ENCODE assay signal across 18 mouse cellular contexts in genomic region chr6:87739898-87740297, GRCm38 (mm10). TPM values are rescaled to one million over a fixed set of nuclear protein-coding genes. Genes with fewer than 3 reads are reported as not detected.
A peak's percentile ranks its signal among the peaks of the same experiment; 100 is the strongest.
DNase-seq lines count a peak whose midpoint lies in the region; ATAC-seq lines count a peak whose summit lies in the region.
"Had no signal": no experiment of that assay in that cellular context is flagged by ENCODE, and none has a peak within 500 bp of the region (broad histone marks: within the 10 kb centered on the region; RNA-seq: fewer than 3 reads in every experiment).

No protein-coding gene starts in this region.

- H3K4me3 ChIP-seq in forebrain, embryonic 10.5 days = no peak overlapping the region
- no peak overlapping the region for H3K4me3 ChIP-seq in forebrain, embryonic 14.5 days (ENCODE audit: low read depth, low read length)
- H3K4me3 ChIP-seq in hindbrain, embryonic 10.5 days = no peak overlapping the region
- H3K4me3 ChIP-seq in hindbrain, embryonic 14.5 days (replicated peaks; ENCODE audit: low read length) = no peak overlapping the region
- H3K4me3 ChIP-seq in liver, embryonic 12.5 days = no peak overlapping the region
- H3K4me3 ChIP-seq: embryonic facial prominence, embryonic 15.5 days; forebrain, embryonic 15.5 days; gastrocnemius, adult 2 months; layer of hippocampus, adult 2 months; neural tube, embryonic 13.5 days had no signal

- WGBS in forebrain, embryonic 10.5 days = 73% methylated on average over 6 of the region's 6 CpGs
- WGBS in forebrain, embryonic 14.5 days = 76% methylated on average over 6 of the region's 6 CpGs
- 54% methylated on average over 6 of the region's 6 CpGs for WGBS in hindbrain, embryonic 10.5 days
- 50% methylated on average over 6 of the region's 6 CpGs for WGBS in hindbrain, embryonic 14.5 days
- 18% methylated on average over 6 of the region's 6 CpGs for WGBS in liver, embryonic 12.5 days (ENCODE audit: insufficient replicate concordance)

- H3K9ac ChIP-seq in forebrain, embryonic 14.5 days (ENCODE audit: low read length) = no peak overlapping the region
- no peak overlapping the region for H3K9ac ChIP-seq in hindbrain, embryonic 14.5 days
- H3K9ac ChIP-seq in liver, embryonic 12.5 days = peak overlapping the region; percentile 10; the same call in 1 of the 2 replicates
- H3K9ac ChIP-seq: embryonic facial prominence, embryonic 15.5 days; forebrain, embryonic 15.5 days; neural tube, embryonic 13.5 days had no signal

- H3K27me3 ChIP-seq in forebrain, embryonic 10.5 days (ENCODE audit: poor library complexity, severe bottlenecking) = peaks cover 44% of the 10 kb centered on the region
- no peaks in the 10 kb centered on the region for H3K27me3 ChIP-seq in forebrain, embryonic 14.5 days (replicated peaks; ENCODE audit: control insufficient read depth, insufficient read depth, low read length)
- peaks cover 60% of the 10 kb centered on the region for H3K27me3 ChIP-seq in hindbrain, embryonic 10.5 days (ENCODE audit: insufficient read depth, poor library complexity, severe bottlenecking)
- no peaks in the 10 kb centered on the region for H3K27me3 ChIP-seq in hindbrain, embryonic 14.5 days (ENCODE audit: control insufficient read depth, insufficient read depth, low read length)
- H3K27me3 ChIP-seq in liver, embryonic 12.5 days (replicated peaks) = peaks cover 25% of the 10 kb centered on the region
- H3K27me3 ChIP-seq: embryonic facial prominence, embryonic 15.5 days; neural tube, embryonic 13.5 days had no signal

- H3K4me1 ChIP-seq in forebrain, embryonic 10.5 days = peaks cover 30% of the 10 kb centered on the region
- no peaks in the 10 kb centered on the region for H3K4me1 ChIP-seq in forebrain, embryonic 14.5 days (ENCODE audit: control insufficient read depth, insufficient read depth, low read length)
- H3K4me1 ChIP-seq in hindbrain, embryonic 10.5 days (replicated peaks) = peaks cover 43% of the 10 kb centered on the region
- no peaks in the 10 kb centered on the region for H3K4me1 ChIP-seq in hindbrain, embryonic 14.5 days (replicated peaks; ENCODE audit: control insufficient read depth, insufficient read depth, low read length)
- H3K4me1 ChIP-seq in liver, embryonic 12.5 days = peaks cover 73% of the 10 kb centered on the region
- H3K4me1 ChIP-seq: embryonic facial prominence, embryonic 15.5 days; forebrain, embryonic 15.5 days had no signal

- H3K9me3 ChIP-seq in forebrain, embryonic 10.5 days = no peaks in the 10 kb centered on the region
- no peaks in the 10 kb centered on the region for H3K9me3 ChIP-seq in forebrain, embryonic 14.5 days (replicated peaks; ENCODE audit: control insufficient read depth, low read length)
- no peaks in the 10 kb centered on the region for H3K9me3 ChIP-seq in hindbrain, embryonic 10.5 days
- H3K9me3 ChIP-seq in hindbrain, embryonic 14.5 days (ENCODE audit: control insufficient read depth, low read length) = no peaks in the 10 kb centered on the region
- H3K9me3 ChIP-seq in liver, embryonic 12.5 days (replicated peaks) = no peaks in the 10 kb centered on the region
- H3K9me3 ChIP-seq: embryonic facial prominence, embryonic 15.5 days; forebrain, embryonic 15.5 days; neural tube, embryonic 13.5 days had no signal

- DNase-seq in forebrain, embryonic 10.5 days (ENCODE audit: extremely low spot score, low spot score) = no peak
- DNase-seq in forebrain, embryonic 14.5 days (ENCODE audit: low spot score) = no peak
- no peak for DNase-seq in hindbrain, embryonic 10.5 days (ENCODE audit: low spot score)
- no peak for DNase-seq in hindbrain, embryonic 14.5 days (ENCODE audit: low spot score)
- DNase-seq in 416B (ENCODE audit: low read depth) = peak; percentile 75
- DNase-seq in thymus, postnatal 4 days = no peak
- no peak for DNase-seq in layer of hippocampus, adult 9-10 months (ENCODE audit: low spot score)
- DNase-seq: cerebellum, adult 11 months; cerebellum, postnatal 36 days; gastrocnemius, adult 2 months; heart, postnatal 36 days; right cerebral cortex, postnatal 25 days had no signal

- H3K4me2 ChIP-seq in forebrain, embryonic 14.5 days (ENCODE audit: low read length) = no peak overlapping the region
- no peak overlapping the region for H3K4me2 ChIP-seq in hindbrain, embryonic 14.5 days (replicated peaks)
- peak overlapping the region; percentile 35; the same call in 1 of the 2 replicates for H3K4me2 ChIP-seq in liver, embryonic 12.5 days
- H3K4me2 ChIP-seq: embryonic facial prominence, embryonic 15.5 days; forebrain, embryonic 15.5 days; neural tube, embryonic 13.5 days had no signal

- H3K36me3 ChIP-seq in forebrain, embryonic 10.5 days (replicated peaks) = no peaks in the 10 kb centered on the region
- no peaks in the 10 kb centered on the region for H3K36me3 ChIP-seq in forebrain, embryonic 14.5 days (ENCODE audit: control insufficient read depth, insufficient read depth, low read length)
- peaks cover 18% of the 10 kb centered on the region for H3K36me3 ChIP-seq in hindbrain, embryonic 10.5 days
- H3K36me3 ChIP-seq in hindbrain, embryonic 14.5 days (replicated peaks; ENCODE audit: control insufficient read depth, insufficient read depth) = no peaks in the 10 kb centered on the region
- H3K36me3 ChIP-seq in liver, embryonic 12.5 days = no peaks in the 10 kb centered on the region
- H3K36me3 ChIP-seq: embryonic facial prominence, embryonic 15.5 days; forebrain, embryonic 15.5 days; neural tube, embryonic 13.5 days had no signal

- ATAC-seq in forebrain, embryonic 14.5 days = no peak
- no peak for ATAC-seq in hindbrain, embryonic 14.5 days (ENCODE audit: low FRiP score)
- ATAC-seq in liver, embryonic 12.5 days = peak; percentile 8
- ATAC-seq: forebrain, embryonic 15.5 days had no signal

- peak overlapping the region; percentile 82 for H3K27ac ChIP-seq in forebrain, embryonic 10.5 days
- H3K27ac ChIP-seq in forebrain, embryonic 14.5 days (ENCODE audit: low read depth, low read length) = no peak overlapping the region
- H3K27ac ChIP-seq in hindbrain, embryonic 10.5 days = peak overlapping the region; percentile 88
- H3K27ac ChIP-seq in hindbrain, embryonic 14.5 days = no peak overlapping the region
- H3K27ac ChIP-seq in liver, embryonic 12.5 days = peak overlapping the region; percentile 91
- H3K27ac ChIP-seq: embryonic facial prominence, embryonic 15.5 days; forebrain, embryonic 15.5 days; gastrocnemius, adult 2 months; kidney, postnatal 0 days; layer of hippocampus, adult 2 months; neural tube, embryonic 13.5 days had no signal

RNA-seq across cellular contexts. Expression of gene Efcc1, which starts 9.2 kb away (rescaled TPM):
- 0.84 TPM in 2 replicates for polyA plus RNA-seq in forebrain, embryonic 10.5 days (2016; fragmentation: Nextera tagmentation; extraction: Ambion mirVana)
- 0.89 and 2.0 TPM in 2 replicates for polyA plus RNA-seq in forebrain, embryonic 14.5 days (2014; fragmentation: Nextera tagmentation; extraction: Ambion mirVana)
- polyA plus RNA-seq in hindbrain, embryonic 10.5 days (2016; fragmentation: Nextera tagmentation; extraction: Ambion mirVana) = 4.2 and 5.8 TPM in 2 replicates
- polyA plus RNA-seq in hindbrain, embryonic 14.5 days (2014; fragmentation: Nextera tagmentation; extraction: Ambion mirVana) = 6.1 and 8.0 TPM in 2 replicates
- polyA plus RNA-seq in liver, embryonic 12.5 days (2016; fragmentation: Nextera tagmentation; extraction: Ambion mirVana) = 0.51 and 0.63 TPM in 2 replicates

RNA-seq across cellular contexts. Expression of gene Gp9, which starts 38.0 kb away (rescaled TPM):
- polyA plus RNA-seq in forebrain, embryonic 10.5 days (2016; fragmentation: Nextera tagmentation; extraction: Ambion mirVana) = 2.5 and 3.2 TPM in 2 replicates
- 0.47 and 0.94 TPM in 2 replicates for polyA plus RNA-seq in forebrain, embryonic 14.5 days (2014; fragmentation: Nextera tagmentation; extraction: Ambion mirVana)
- polyA plus RNA-seq in hindbrain, embryonic 10.5 days (2016; fragmentation: Nextera tagmentation; extraction: Ambion mirVana) = 3.0 and 3.1 TPM in 2 replicates
- 0.56 and 0.83 TPM in 2 replicates for polyA plus RNA-seq in hindbrain, embryonic 14.5 days (2014; fragmentation: Nextera tagmentation; extraction: Ambion mirVana)
- polyA plus RNA-seq in liver, embryonic 12.5 days (2016; fragmentation: Nextera tagmentation; extraction: Ambion mirVana) = 40.9 and 44.2 TPM in 2 replicates

Comparison
In these comparisons a context has a peak if more than half of its experiments do, and no peak if none do; other contexts are left out.
1. H3K27ac ChIP-seq: peak in forebrain, embryonic 10.5 days (single experiment), hindbrain, embryonic 10.5 days (single experiment) and liver, embryonic 12.5 days (single experiment); none in forebrain, embryonic 14.5 days (single experiment) and hindbrain, embryonic 14.5 days (single experiment).
2. RNA of gene Gp9, which starts 38.0 kb away (polyA plus RNA-seq): 40.9 to 44.2 TPM in liver, embryonic 12.5 days; 2.5 to 3.2 TPM in forebrain, embryonic 10.5 days, 3.0 to 3.1 TPM in hindbrain, embryonic 10.5 days, 0.56 to 0.83 TPM in hindbrain, embryonic 14.5 days and 0.47 to 0.94 TPM in forebrain, embryonic 14.5 days; every median in the first group is over 10 times any median in the second.